Mouse (Mus musculus): ENCODE measurements at regions not wholly inside any gene's neighbourhood (a gene's known extent, or its start where the extent isn't known, plus 50 kb on each side); places are given as distances from the start of the nearest gene placed in this dataset.
"Not testable (repeated sequence)": the region's sequence is repeated elsewhere in the genome, so short reads cannot be mapped to it uniquely, and the experiment has no call there.

GRCm38 (mm10) chr10:119121575-119121974, 118.3 kb downstream of the Cand1 start:
- H3K36me3 ChIP-seq (ENCODE audit: control insufficient read depth in 1 of 2, insufficient read depth in 2 of 2, low read length in 2 of 2) = no peaks in the 10 kb centered on the region

GRCm38 (mm10) chr10:119116843-119117390, 122.9 kb downstream of the Cand1 start:
- H3K27ac ChIP-seq (ENCODE audit: control insufficient read depth, low read depth, low read length) = no peak overlapping the region
- H3K79me2 ChIP-seq (ENCODE audit: control insufficient read depth, insufficient read depth, low read length, poor library complexity) = no peaks in the 10 kb centered on the region
- DNase-seq (ENCODE audit: low read depth, low spot score) = no peak
- H3K4me3 ChIP-seq (ENCODE audit: control insufficient read depth in 1 of 2, insufficient read depth in 1 of 2, low read depth in 2 of 2, low read length in 2 of 2) = no peak overlapping the region
- H3K9me3 ChIP-seq (replicated peaks; ENCODE audit: insufficient read depth, low read length) = no peaks in the 10 kb centered on the region
- TF ChIP-seq ZC3H11A (IDR thresholded peaks at IDR 0.05; ENCODE audit: low read depth, low read length) = no peak
- no peak for TF ChIP-seq CTCF (IDR thresholded peaks at IDR 0.05 in 2 of 3, conservative IDR thresholded peaks at IDR 0.05 in 1 of 3; ENCODE audit: control insufficient read depth in 1 of 3, insufficient read depth in 1 of 3, low read depth in 2 of 3, low read length in 3 of 3, poor library complexity in 1 of 3, severe bottlenecking in 1 of 3)
- no peak for TF ChIP-seq GABPA (IDR thresholded peaks at IDR 0.05; ENCODE audit: low read depth, low read length)
- TF ChIP-seq E2F4 (IDR thresholded peaks at IDR 0.05; ENCODE audit: borderline replicate concordance, low read depth, low read length) = no peak
- no peak for TF ChIP-seq JUND (IDR thresholded peaks at IDR 0.05; ENCODE audit: low read depth, low read length)
- no peak for TF ChIP-seq MYB (IDR thresholded peaks at IDR 0.05; ENCODE audit: low read depth, low read length)
- TF ChIP-seq MAZ (IDR thresholded peaks at IDR 0.05; ENCODE audit: low read depth, low read length) = no peak
- no peak for TF ChIP-seq RAD21 (IDR thresholded peaks at IDR 0.05; ENCODE audit: low read depth, low read length)
- TF ChIP-seq POLR2AphosphoS5 (IDR thresholded peaks at IDR 0.05; ENCODE audit: borderline replicate concordance, low read depth, low read length) = no peak
- TF ChIP-seq BHLHE40 (IDR thresholded peaks at IDR 0.05; ENCODE audit: borderline replicate concordance, low read depth, low read length) = no peak
- no peak for TF ChIP-seq CHD1 (IDR thresholded peaks at IDR 0.05; ENCODE audit: low read depth, low read length)
- H3K4me1 ChIP-seq (ENCODE audit: control insufficient read depth in 1 of 2, insufficient read depth in 2 of 2, low read length in 2 of 2) = no peaks in the 10 kb centered on the region; a peak in 1 of 4 replicates
- no peaks in the 10 kb centered on the region for H3K36me3 ChIP-seq (ENCODE audit: control insufficient read depth in 1 of 2, insufficient read depth in 2 of 2, low read length in 2 of 2)
- H3K27me3 ChIP-seq (ENCODE audit: control insufficient read depth in 1 of 2, insufficient read depth in 2 of 2, low read length in 2 of 2) = no peaks in the 10 kb centered on the region
- H3K9ac ChIP-seq (ENCODE audit: control insufficient read depth, low read depth, low read length, poor library complexity, severe bottlenecking) = no peak overlapping the region

More at GRCm38 (mm10) chr10:119121575-119121974, 118.3 kb downstream of the Cand1 start:
- no peaks in the 10 kb centered on the region for H3K79me2 ChIP-seq (ENCODE audit: control insufficient read depth, insufficient read depth, low read length, poor library complexity)
- no peak overlapping the region for H3K9ac ChIP-seq (ENCODE audit: control insufficient read depth, low read depth, low read length, poor library complexity, severe bottlenecking)
- no peaks in the 10 kb centered on the region for H3K9me3 ChIP-seq (replicated peaks; ENCODE audit: insufficient read depth, low read length)
- no peak for DNase-seq (ENCODE audit: low read depth, low spot score)
- no peaks in the 10 kb centered on the region for H3K27me3 ChIP-seq (ENCODE audit: control insufficient read depth in 1 of 2, insufficient read depth in 2 of 2, low read length in 2 of 2)
- no peaks in the 10 kb centered on the region for H3K4me1 ChIP-seq (ENCODE audit: control insufficient read depth in 1 of 2, insufficient read depth in 2 of 2, low read length in 2 of 2)
- H3K27ac ChIP-seq (ENCODE audit: control insufficient read depth, low read depth, low read length) = no peak overlapping the region
- no peak overlapping the region for H3K4me3 ChIP-seq (ENCODE audit: control insufficient read depth in 1 of 2, insufficient read depth in 1 of 2, low read depth in 2 of 2, low read length in 2 of 2)
- TF ChIP-seq RAD21 (IDR thresholded peaks at IDR 0.05; ENCODE audit: low read depth, low read length) (no peak), MAX (IDR thresholded peaks at IDR 0.05; ENCODE audit: low read length) (no peak), USF1 (IDR thresholded peaks at IDR 0.05; ENCODE audit: low read depth, low read length) (no peak), HCFC1 (IDR thresholded peaks at IDR 0.05; ENCODE audit: low read depth, low read length) (no peak), NRF1 (IDR thresholded peaks at IDR 0.05; ENCODE audit: insufficient read depth, low read depth, low read length, poor library complexity, severe bottlenecking) (no peak), MAZ (IDR thresholded peaks at IDR 0.05; ENCODE audit: low read depth, low read length) (no peak), SMC3 (IDR thresholded peaks at IDR 0.05; ENCODE audit: low read depth, low read length) (no peak), CTCF (IDR thresholded peaks at IDR 0.05 in 2 of 3, conservative IDR thresholded peaks at IDR 0.05 in 1 of 3; ENCODE audit: control insufficient read depth in 1 of 3, insufficient read depth in 1 of 3, low read depth in 2 of 3, low read length in 3 of 3, poor library complexity in 1 of 3, severe bottlenecking in 1 of 3) (no peak), ELF1 (IDR thresholded peaks at IDR 0.05; ENCODE audit: low read depth, low read length) (no peak), ZC3H11A (IDR thresholded peaks at IDR 0.05; ENCODE audit: low read depth, low read length) (no peak), TCF12 (IDR thresholded peaks at IDR 0.05; ENCODE audit: low read depth, low read length) (no peak), MYB (IDR thresholded peaks at IDR 0.05; ENCODE audit: low read depth, low read length) (no peak)

DNA sequence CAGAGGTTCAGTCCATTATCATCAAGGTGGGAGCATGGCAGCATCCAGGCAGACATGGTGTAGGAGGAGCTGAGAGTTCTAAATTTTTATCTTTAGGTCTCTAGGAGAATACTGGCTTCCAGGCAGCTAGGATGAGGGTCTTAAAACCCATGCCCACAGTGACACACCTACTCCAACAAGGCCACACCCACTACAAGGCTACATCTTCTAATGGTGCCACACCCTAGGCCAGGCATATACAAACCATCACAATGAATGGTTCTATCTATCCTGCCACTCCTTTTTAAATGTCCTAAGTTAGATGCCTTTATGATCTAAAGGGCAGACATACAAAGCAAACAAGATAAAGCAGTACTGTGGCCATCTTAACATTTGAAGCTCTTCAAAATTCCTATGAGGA, 124.7 kb downstream of the Cand1 start:
- DNase-seq (ENCODE audit: low read depth, low spot score); H3K9ac ChIP-seq (ENCODE audit: control insufficient read depth, low read depth, low read length, poor library complexity, severe bottlenecking); H3K36me3 ChIP-seq (ENCODE audit: control insufficient read depth in 1 of 2, insufficient read depth in 2 of 2, low read length in 2 of 2); H3K4me3 ChIP-seq (ENCODE audit: control insufficient read depth in 1 of 2, insufficient read depth in 1 of 2, low read depth in 2 of 2, low read length in 2 of 2); H3K4me1 ChIP-seq (ENCODE audit: control insufficient read depth in 1 of 2, insufficient read depth in 2 of 2, low read length in 2 of 2); H3K27ac ChIP-seq (ENCODE audit: control insufficient read depth, low read depth, low read length); H3K9me3 ChIP-seq (replicated peaks; ENCODE audit: insufficient read depth, low read length); H3K79me2 ChIP-seq (ENCODE audit: control insufficient read depth, insufficient read depth, low read length, poor library complexity); H3K27me3 ChIP-seq (ENCODE audit: control insufficient read depth in 1 of 2, insufficient read depth in 2 of 2, low read length in 2 of 2): not testable (repeated sequence)
